Mouse (Mus musculus): Measurements from ENCODE around the gene Mycbp2. TPM values are rescaled to one million over a fixed set of nuclear protein-coding genes. Genes with fewer than 3 reads are reported as not detected.
A peak's percentile ranks its signal among the peaks of the same experiment; 100 is the strongest.

Gene Mycbp2
- total RNA-seq, 2 experiments from 2014 or later = 162 to 172 TPM

DNA sequence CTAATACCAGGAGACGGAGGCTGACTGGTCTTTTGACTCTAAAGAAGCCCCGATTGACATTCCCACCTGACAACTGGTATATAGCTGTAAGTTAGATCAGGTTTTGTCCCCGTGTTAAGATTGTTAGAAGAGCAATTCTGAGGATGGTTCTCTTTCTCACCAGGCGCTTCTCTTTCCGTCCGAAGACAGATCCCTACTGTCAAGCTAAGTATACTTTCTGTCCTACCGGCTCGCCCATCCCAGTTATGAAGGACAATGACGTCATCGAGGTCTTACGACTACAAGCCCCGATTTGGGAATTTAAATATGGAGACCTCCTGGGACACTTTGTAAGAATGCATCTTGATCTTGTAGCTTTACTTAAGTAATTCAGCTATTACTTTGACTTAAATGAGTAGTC, 275.1 kb downstream of the Mycbp2 start:
- DNase-seq = no peak

DNA sequence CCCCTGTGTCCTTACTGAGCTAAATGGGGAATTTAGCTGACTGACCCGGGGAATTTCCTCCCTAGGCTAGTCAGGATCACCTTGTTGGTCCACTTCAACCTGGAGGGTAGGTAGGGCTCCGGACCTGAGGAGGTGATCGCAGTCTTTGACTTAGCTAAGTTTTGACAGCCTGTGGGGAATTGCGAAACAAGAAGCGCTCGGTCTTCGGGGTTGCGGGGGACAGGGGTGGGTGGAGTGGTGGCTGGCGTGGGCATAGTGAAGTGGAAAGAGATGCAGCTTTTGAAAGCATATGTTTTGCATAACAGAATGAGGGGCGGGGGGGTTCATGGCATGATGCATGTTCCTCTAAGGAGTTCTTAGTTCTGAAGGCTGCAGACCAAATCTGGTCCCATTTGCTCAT, 275.8 kb downstream of the Mycbp2 start:
- peak; percentile 19 to 31 for DNase-seq

DNA sequence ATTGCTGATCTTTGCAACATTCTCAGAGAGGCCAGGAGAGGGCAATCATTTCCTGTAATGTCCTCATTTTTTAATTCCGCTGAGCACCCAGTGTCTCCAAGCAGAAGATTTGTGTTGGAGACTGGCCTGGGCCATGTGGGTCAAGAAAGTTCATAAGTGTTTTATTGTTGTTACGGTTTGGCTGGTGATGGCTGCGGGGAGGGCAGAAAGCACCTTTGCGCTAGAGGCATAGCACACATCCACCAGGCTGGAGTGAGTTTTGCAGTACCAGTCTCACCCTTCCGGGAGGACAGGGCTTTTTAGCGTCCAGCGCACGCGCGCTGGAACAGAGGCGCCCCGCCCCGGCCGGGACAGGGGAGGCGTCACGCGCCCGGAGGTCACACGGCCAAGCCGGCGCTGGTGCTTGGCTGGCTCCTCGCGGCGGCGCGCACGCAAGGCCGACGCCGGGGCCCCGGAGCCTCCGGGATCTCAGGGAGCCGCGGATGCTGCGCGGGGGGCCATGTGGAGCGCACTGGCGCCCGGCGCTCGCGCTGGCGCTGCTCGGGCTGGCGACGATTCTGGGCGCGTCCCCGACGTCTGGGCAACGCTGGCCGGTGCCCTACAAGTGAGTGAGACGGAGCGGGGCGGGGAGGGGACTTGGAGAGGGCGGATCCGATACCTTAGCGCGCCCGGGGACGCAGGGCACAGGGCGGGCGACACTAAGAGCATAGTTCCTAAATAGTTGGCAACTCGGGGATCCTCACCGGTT, 276.6 kb downstream of the Mycbp2 start, which contains the start of gene Cln5:
TSS of gene Cln5 (plus strand) at position 353 of the 748 bp plus-strand sequence.
- peak; percentile 89 to 91 for DNase-seq

DNA sequence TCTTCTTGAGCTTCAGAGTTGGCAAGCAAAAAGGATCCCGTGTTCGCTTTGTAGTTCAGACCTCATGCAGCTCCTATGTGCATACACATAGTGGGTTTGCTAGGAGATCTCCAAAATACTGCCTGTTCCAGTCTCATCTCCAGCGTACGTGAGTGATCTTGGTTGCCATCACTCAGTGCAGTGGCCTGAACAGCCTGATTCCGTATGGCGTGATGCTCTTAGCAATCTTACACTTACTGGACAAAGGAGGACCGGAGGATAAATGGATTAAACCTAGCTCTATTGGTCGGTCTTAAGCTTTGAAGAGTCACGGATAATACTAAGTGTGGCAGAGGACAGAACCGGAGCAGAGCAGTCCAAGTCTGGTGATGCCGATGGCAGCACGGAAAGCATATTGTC, 277.1 kb downstream of the Mycbp2 start:
- DNase-seq = no peak

DNA sequence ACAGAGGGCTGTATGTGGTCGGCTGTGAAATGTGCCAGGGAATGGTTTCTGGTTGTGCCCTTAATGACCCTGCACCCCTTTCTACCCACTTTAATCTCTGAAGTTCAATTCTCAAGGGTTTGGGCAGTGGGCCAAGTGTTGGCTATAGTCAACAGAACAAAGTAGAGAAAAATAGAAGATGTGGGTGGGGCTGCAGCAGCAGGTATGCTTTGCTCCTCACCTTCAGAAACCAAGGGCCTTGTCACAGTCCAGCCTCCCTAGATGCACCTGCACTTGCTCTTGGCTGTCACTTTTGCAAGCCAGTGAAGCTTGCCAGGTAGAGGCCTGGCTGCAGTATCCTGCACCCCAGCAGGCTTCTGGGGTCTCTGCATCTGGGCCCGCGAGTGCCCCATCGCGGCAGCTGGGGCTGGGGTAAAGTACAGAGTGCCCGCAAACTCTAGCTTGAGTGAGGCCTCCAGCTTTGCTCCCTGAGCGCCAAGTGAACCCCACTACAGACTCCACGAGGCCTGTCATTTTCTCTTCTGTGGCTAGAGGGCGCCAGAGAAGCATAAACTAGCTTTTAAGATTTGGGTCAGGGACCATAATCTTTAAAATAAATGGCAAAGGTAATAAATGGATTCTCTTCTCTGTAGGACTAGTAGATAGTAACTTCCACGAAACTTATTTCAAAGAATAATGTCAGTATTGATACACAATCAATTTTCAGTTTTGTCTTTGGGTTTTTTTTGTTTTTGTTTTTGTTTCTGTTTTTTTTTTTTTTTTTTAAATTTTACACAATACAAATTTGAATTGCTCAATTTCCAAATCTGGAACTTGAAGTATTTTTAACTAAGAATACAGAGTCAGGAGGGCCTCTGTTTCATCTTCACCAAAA, 281.1 kb downstream of the Mycbp2 start:
- peak; percentile 60 to 67 for DNase-seq

Other genes starting within 250 kb of the Mycbp2 start
- gene Fbxl3, start 247.2 kb downstream of the Mycbp2 start, total RNA-seq (2021) = 100 to 1,000 TPM in 1 of 2 experiments, 10 to 100 TPM in 1; 96.2 to 100 TPM
- under 1 TPM; 0.50 to 0.71 TPM for gene Scel, start 166.5 kb upstream of the Mycbp2 start, total RNA-seq (2021)